Mouse (Mus musculus) adipocyte (in vitro differentiated cells): ENCODE results near the gene Epb41l2.

ENCODE experiments used
- DNase-seq: peaks from one replicate; pipeline ENCODE4 v3.0.0-alpha.2; 2016; ENCODE audit warnings: low spot score

Epb41l2 gene

GRCm38 (mm10) chr10:25365708-25366107 is 6.1 kb downstream of the Epb41l2 start:
- DNase-seq, result no peak

DNA sequence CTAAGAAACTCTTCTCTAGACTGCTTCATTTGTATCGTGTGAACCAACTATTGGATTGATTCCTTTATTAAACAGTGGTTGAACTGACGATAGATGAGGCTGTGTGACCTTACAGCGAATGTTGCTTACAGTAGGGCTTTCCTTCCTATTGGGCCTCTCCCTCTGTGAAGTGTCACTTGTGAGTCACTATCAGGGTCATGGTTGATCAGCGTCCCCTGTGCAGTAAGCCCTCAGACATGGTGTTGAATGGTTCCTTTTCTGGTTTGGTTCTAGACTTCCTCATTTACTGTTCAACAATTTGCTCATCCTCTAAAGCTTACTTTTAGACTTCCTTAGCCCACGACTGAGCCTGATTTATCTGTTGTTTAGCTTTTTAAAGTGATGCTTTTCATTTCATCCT is 7.1 kb downstream of the Epb41l2 start:
- no peak for DNase-seq

DNA sequence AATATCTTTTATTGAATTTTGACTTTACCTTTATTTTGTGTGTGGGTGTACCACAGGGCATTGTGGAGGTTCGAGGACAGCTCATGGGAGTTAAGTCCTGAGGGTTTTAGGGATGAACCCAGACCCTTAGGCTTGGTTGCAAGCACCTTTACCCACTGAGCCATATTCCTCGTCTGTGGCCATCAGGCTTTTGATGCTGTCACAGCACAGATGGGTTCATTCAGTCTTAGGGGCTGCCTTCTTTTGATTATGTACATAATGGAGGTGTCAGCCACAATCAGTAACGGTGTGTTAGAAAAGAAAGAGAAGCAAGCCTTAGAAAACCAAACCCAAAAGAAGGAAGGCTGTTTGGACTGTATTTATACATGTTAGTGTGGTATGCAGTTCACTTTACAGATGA is 9.3 kb downstream of the Epb41l2 start:
- DNase-seq, result no peak

DNA sequence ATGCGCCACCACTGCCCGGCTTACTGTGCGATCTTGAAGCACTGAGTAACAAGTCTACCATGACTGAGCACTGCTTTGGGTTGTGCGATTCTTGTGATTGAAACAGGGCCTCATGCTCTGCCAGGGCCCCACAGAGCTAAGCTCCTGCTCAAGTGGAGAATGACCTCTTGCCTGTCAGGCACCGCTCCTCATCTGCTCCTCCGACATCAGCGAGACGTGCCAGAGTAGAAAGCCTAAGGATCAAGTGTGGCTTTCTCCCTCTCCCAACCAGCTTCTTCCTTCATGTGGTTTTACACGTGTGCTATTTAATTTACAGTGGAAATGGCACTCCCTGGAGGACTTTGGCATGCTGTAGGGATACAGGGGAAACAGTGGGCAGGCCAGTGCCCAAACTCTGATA is 10.1 kb downstream of the Epb41l2 start:
- peak; percentile 54 for DNase-seq

DNA sequence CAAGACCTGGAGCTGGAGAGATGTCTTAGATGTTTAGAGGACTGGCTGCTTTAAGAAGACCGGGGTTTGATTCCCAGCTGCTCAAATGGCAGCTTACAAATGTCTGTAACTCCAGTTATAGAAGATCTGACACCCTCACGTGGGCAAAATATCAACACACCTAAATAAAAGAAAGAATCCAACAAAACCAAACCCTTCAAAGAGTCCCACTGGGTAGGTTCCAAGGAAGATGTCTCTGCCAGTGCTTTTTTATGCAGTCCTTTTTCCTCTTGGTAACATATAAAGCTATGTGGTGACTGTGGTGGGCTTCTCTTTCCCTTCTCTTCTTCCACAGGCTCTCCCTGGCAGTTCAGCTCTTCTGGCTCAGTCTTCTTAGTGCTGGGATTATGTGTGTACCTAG is 11.7 kb downstream of the Epb41l2 start:
- no peak for DNase-seq

DNA sequence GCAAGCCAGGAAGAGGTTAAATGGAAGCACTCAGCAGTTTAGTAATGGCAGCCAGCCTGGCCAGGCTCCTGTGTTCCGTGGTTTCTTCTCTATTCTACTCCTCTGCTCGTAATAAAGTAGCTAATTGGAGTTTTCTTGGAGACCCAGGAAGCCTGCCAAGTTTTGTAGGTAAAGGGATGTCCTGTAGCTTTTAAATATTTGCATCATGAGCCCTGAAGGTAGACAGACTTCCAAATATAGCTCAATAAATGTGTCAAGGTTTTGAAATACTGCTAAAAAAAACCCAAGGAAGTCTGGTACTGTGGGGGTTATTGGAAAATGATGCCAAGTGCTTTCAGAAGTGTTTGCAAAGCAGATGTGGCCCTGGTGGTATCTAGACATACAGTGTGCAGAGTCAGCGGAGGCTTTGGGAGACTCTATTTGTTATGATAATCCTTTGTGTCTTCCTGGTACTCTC is 12.3 kb downstream of the Epb41l2 start:
- peak; percentile 60 for DNase-seq

- DNase-seq, result peak; percentile 70
These were observed 13.0 kb downstream of the Epb41l2 start for GRCm38 (mm10) chr10:25372510-25373148.

DNA sequence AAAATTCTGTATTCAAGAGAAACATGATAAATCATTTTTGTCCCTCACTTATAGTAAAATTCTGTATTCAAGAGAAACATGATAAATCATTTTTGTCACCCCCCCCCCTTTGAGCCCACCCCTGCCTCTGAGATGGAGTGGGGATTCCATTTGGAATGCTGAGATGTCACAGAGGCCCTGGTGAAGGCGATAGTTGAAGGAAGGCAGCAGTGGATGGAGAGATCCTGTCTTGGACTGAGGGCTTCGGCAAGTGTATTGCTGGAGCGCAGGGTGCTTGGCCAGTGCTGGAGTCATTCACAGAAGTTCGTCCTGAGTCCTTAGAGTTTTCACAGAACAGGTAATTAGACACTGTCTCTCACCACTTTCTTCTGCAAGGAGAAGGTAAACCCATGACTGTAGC is 15.4 kb downstream of the Epb41l2 start:
- no peak for DNase-seq

GRCm38 (mm10) chr10:25380746-25381481 is 21.3 kb downstream of the Epb41l2 start:
- peak; percentile 50 for DNase-seq

DNA sequence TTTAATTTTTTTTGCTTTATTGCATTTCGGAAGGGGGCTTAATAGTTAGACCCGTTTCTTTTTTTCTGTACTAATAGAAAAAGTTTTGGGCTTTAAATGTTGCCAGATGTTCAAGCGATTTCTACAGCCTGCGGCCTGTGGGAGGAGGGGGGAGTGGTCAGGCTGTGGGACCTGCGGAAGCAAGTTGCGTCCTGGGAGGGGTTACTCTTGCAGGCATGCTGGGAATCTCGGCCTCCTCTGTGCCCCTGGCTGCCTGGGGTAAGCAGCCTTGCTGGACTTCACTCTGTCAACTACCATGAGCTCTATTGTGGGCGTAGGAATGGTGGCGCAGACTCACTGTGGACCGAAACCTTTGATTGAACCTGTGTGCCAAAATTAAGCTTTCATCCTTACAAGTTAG is 22.4 kb downstream of the Epb41l2 start:
- no peak for DNase-seq

GRCm38 (mm10) chr10:25383171-25383570 is 23.6 kb downstream of the Epb41l2 start:
- DNase-seq, result no peak

DNA sequence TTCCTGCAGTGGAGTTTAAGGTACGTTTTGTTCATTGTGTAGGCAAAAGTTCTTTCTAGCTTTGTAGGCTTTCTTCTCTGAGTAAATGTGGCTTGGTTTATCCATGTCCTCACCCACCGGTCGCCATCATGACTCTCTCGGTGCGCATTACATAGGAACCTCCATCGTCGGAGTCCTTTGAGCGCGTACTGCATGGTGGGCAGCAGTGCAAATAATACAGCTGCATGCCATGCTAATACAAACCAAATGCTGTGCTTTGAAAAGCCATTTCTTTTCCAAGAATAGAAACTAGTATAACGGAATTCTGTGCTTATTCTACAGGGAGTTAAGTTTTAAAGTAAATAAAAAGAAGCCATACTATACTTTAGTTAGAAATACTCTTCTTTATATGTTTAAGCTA is 24.8 kb downstream of the Epb41l2 start:
- no peak for DNase-seq

- DNase-seq, result no peak
These were observed 26.4 kb downstream of the Epb41l2 start for GRCm38 (mm10) chr10:25385811-25386580.

- no peak for DNase-seq
These were observed 27.3 kb downstream of the Epb41l2 start for GRCm38 (mm10) chr10:25386868-25387267.

- DNase-seq, result no peak
These were observed 27.7 kb downstream of the Epb41l2 start for GRCm38 (mm10) chr10:25387268-25387667.

GRCm38 (mm10) chr10:25392786-25393185 is 33.2 kb downstream of the Epb41l2 start:
- DNase-seq, result no peak

GRCm38 (mm10) chr10:25393721-25394120 is 34.1 kb downstream of the Epb41l2 start:
- DNase-seq, result no peak

DNA sequence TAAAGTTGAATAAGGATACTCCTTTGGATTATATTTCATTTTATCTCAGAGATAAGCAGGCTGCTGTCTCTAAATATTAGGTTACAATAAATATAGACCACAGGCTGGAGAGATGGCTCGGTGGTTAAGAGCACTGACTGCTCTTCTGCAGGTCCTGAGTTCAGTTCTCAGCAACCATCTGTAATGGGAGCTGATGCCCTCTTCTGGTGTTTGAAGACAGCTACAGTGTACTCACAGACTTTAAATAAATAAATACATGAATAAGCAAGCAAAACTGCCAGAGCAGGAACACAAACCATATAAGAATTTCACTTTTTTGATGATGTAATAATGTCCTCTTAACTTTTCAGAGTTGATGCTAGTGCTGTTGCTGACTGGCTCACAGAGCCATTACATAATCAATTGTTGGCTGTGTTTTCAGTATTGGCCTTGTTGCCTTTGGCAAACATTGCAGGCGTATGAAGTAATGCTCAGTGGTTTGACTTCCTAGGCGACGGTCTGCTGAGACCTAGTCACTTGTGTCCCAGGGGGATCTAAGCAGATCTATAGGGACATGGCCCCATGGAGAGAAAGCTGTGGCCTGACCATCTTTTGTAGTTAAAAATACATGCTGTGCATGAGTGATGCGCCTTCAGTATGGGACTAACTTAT is 35.8 kb downstream of the Epb41l2 start:
- peak; percentile 87 for DNase-seq

DNA sequence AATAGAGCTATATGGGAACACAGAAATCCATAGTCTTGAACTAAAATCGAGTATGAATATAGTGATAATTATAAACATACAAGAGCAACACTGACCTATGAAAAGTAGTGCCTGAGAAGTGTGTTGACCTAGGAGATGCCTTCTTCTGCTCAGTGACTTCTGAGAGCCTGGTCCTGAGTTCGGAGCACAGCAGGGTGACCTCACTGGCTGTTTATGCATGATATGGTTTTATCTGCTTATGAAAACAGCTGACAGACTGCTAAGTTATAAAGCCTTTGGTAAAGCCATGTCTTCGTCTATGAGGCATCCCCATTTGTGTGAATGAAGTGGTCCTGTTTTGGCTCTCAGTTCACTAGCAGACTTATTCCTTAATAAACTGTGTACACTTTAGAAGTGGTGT is 37.3 kb downstream of the Epb41l2 start:
- no peak for DNase-seq

DNA sequence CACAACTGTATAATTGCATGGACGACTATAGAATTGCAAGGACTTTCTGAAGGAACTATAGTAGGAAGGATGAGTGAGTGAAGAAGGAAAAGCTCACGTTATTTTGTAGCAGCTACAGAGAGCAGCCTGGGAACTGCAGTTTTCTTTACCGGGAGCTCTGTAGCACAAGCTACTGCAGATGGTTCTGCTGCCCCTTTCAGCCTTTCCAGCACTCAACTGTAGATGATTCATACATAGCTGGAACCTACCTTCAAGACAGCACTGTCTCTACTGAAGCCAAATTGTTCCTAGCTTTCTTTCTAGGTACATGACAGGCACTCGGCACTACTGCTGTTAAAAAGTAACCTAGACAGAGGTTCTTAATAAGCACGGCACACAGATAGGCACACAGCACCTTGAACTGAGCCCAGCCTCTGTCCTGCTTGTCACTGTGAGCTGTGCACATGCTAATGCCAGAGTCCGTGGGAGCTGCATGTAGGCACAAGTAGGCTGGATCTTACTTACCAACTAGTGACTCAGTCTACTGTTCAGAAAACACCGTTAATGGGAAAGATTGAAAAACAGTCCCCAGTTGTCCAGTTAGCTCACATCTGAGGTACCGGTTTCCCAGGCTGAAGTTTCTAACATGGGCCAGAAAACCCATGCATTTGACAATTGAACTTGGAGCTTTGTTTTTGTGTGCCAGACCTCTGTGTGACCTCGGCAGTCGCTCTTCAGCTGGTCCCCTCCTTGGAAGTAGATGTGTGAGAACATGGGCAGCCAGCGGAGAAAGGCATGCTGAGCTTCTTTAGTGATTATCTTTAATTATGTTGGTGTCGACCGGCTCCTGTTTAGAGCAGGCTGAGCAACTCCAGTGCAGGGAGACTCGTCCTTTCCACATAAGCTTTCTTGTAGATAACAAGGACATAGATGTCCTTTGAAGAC is 38.4 kb downstream of the Epb41l2 start:
- DNase-seq, result no peak

GRCm38 (mm10) chr10:25399016-25399415 is 39.4 kb downstream of the Epb41l2 start:
- no peak for DNase-seq
